Mouse (Mus musculus): ENCODE measurements at regions not wholly inside any gene's neighbourhood (a gene's known extent, or its start where the extent isn't known, plus 50 kb on each side); places are given as distances from the start of the nearest gene placed in this dataset.

DNA sequence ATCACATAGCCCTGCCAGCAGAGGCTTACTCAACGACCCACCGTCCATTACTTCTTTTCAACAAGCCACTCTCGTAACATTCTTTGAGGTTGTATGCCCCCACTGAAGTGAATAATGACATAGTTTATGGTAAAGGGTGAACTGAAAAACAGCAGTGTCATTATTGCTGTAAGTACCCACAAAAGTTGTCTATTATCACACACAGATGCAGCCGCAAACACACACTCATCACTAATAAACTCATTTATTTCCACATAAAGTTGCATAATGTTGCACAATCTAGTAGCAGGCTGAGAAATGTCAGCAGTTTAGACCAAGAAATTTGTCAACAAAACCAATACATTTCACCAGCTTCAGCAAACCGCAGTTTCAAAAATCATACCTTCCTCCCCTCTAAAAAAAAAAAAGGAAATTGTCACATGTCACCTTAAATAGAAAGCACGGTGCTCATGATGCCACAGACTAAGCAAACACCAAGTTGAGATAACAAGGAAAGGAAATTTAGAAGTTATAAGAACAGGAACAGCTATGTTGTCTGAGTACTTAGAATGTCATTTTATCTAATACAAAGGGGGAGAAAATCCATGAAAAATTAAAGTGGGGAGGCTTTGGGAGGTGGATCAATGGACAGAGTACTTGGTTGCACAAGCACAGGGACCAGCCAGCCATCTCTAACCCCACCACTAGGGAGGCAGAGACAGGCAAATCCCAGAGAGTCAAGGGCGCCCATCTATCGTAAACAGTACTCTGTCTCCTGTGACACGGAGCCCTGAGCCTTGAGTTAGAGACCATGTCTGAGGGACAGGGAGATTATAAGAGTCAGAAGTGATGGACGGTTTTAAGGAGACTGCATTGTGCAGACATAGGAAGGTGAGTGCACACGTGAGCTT, 195.9 kb downstream of the Hlx start:
- no peak for DNase-seq (ENCODE audit: low spot score)

- no peak for DNase-seq (ENCODE audit: low spot score)
These were observed 196.7 kb downstream of the Hlx start for GRCm38 (mm10) chr1:184535691-184536090.

DNA sequence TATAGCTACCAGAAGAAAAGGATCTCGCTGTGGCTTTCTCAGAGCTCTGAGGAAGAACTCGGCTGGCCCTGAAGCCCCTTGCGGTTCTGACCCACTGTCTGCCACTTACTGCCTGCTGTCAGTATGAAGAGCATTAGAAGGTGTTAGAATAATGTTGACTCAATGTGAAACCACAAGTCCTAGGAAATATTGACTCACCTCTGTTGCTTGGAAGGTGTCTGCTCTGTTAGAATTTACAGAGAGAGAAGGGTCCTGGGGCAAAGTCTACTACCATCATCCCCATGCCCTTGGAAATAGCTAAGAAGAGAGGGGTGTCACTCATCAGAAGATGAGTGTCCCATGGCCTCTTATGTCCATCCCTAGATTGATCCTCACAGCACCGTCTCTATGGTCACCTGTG, 197.9 kb downstream of the Hlx start:
- DNase-seq (ENCODE audit: low spot score): no peak

DNA sequence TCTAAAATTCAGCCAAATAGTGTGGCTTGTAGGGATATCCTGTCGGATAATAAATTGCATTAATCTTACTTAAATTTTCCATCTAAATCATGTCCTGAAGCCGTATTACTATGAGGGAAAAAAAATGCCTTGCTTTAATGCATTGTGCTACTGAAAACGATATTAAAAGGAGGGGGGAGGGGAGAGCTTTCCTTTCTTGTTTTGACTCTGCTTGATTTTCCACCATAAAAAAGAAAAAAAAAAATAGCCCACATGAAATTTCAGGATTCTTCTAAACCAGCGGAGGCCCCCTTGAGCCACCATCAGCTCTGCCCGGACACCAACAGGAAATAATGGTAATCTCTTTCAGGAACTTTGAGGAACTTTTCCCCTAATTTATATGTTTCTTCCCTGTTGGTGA, 198.5 kb downstream of the Hlx start:
- no peak for DNase-seq (ENCODE audit: low spot score)

GRCm38 (mm10) chr1:184532488-184533055, 199.8 kb downstream of the Hlx start:
- DNase-seq (ENCODE audit: low spot score): no peak

- DNase-seq (ENCODE audit: low spot score): no peak
These were observed 201.7 kb downstream of the Hlx start for GRCm38 (mm10) chr1:184530606-184531320.

GRCm38 (mm10) chr1:184525740-184526139, 206.7 kb downstream of the Hlx start:
- no peak for DNase-seq (ENCODE audit: low spot score)

- DNase-seq (ENCODE audit: low spot score): no peak
These were observed 212.9 kb downstream of the Hlx start for GRCm38 (mm10) chr1:184519551-184519950.

- DNase-seq (ENCODE audit: low spot score): no peak
These were observed 227.8 kb downstream of the Hlx start for GRCm38 (mm10) chr1:184504663-184505062.

DNA sequence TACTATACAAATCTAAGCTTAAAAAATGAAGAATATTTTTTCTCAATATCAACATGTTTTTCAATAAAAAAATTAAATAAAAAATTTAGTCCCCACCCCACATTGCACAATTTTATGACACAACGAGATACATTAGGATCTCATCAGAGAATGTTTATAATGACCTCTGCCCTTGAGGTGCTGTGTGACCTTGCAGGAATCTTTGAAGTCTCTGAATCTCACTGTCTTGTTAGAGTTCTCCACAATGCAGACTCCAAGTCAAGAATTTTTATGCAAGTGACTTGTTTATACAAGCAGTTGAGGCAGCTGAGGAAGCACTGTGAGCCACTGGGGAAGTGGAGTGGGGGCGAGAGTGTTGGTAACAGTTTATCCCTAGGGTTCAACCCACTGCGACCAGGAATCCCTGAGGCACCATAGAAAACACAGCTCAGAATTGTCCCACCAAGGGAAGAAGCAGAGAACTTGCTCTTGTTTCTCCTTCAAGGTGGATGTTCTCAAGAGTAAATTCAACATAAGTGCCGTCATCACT, 228.5 kb downstream of the Hlx start:
- DNase-seq (ENCODE audit: low spot score): no peak

GRCm38 (mm10) chr1:184500702-184501101, 231.7 kb downstream of the Hlx start:
- DNase-seq (ENCODE audit: low spot score): no peak

GRCm38 (mm10) chr1:184498909-184499525, 233.4 kb downstream of the Hlx start:
- no peak for DNase-seq (ENCODE audit: low spot score)

- no peak for DNase-seq (ENCODE audit: low spot score)
These were observed 235.4 kb downstream of the Hlx start for GRCm38 (mm10) chr1:184497007-184497406.

- no peak for DNase-seq (ENCODE audit: low spot score)
These were observed 238.6 kb downstream of the Hlx start for GRCm38 (mm10) chr1:184493811-184494210.

DNA sequence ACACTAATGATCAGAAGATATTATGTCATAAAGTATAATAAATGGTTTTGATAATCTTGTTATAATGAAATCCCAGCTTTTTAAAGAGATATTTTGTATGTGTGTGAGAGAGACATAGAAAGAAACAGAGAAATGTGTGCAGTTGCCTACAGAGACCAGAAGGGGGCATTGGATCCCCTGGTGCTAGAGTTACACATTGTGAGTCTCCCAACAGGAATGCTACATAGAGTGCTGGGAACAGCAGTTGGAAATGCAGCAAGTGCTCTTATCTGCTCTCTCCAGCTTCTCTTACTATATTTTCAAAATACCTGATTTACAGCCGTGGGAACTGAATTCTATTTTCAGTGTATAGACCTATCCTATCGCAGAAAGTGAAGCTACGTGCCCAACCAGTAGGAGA, 240.3 kb downstream of the Hlx start:
- DNase-seq (ENCODE audit: low spot score): no peak

GRCm38 (mm10) chr1:184491252-184491651, 241.2 kb downstream of the Hlx start:
- DNase-seq (ENCODE audit: low spot score): no peak

DNA sequence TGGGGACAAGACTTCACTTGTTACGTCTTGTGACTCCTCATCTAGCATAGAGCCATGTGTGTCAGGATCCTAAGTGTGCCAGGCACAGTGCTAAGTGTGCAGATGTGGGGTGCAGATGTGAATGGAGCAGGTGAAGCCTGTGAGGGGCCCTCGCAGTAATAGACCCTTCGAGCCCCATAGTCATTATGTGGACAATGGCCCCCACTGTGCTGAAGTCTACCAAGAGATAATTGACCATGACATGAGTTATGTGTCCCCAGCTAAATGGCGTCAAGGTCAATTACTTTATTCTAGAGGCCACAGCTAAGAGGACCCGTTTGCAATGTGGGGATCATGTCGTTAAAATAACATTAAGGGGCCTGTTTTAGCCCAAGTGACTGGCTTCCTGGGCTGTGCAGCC, 245.0 kb downstream of the Hlx start:
- DNase-seq (ENCODE audit: low spot score): no peak

DNA sequence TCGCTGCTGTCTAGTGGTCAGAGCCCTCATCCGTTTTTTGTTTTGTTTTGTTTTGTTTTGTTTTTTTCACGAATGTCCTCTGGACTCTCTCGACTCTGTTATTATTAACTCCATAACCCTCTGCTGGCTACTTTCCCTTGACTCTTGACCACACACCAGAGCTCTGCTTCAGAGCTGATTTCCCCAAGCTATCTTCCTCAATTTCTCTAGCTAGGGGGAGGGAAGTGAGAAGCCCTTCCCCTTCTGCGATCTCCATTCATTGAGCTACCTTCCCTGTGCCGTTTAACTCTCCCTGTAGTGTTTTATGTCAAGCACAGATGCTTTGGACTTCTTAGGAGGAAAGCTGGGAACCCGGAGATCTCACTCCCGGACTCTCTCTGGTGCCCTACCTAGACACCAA, 247.6 kb downstream of the Hlx start:
- no peak for DNase-seq (ENCODE audit: low spot score)

- no peak for DNase-seq (ENCODE audit: low spot score)
These were observed 249.0 kb downstream of the Hlx start for GRCm38 (mm10) chr1:184483371-184483770.

- no peak for DNase-seq (ENCODE audit: low spot score)
These were observed 250.4 kb downstream of the Hlx start for GRCm38 (mm10) chr1:184482026-184482425.

- no peak for DNase-seq (ENCODE audit: low spot score)
These were observed 251.7 kb downstream of the Hlx start for GRCm38 (mm10) chr1:184480571-184481220.

DNA sequence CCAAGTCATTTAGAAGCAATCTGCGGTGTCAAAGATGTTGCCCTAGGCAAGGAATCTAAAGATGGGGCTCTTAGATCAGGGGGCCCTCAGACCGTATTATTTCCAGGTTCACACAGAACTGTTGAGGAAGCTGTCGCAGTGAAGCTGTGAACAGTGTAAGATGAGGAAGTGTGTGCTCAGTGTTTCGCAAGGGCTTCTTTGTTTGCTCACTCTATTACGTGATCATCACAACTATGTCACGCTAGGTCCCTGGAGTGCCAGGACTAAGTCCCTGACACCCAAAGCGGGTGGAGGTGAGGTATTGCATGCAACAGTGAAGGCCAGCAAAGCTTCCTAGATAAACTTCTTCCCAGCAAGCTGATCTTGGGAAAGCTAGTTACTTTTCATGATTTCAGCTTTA, 254.4 kb downstream of the Hlx start:
- DNase-seq (ENCODE audit: low spot score): no peak

Data from ovary, adult 18-20 months (tissue).